In genomic region chr14:60559826-60560529, GRCm38 (mm10) we compare ENCODE assay signal across 8 mouse cellular contexts.
DNase-seq lines count a peak whose midpoint lies in the region; TF ChIP-seq lines count a peak whose summit lies in the region.

No protein-coding gene starts in this region.

- peak; percentile 57 to 59 for DNase-seq in cerebellum, postnatal 10 days
- no peak for DNase-seq in cerebellum, adult 9-10 months
- DNase-seq in testis, postnatal 14 days (ENCODE audit: low spot score) = no peak
- DNase-seq in induced T-regulatory cell, adult 2 months (ENCODE audit: low read depth) = peak; percentile 45
- DNase-seq in retina, postnatal 1 day = peak; percentile 50
- no peak for DNase-seq in urinary bladder, postnatal 36 days (ENCODE audit: low spot score in 2 of 2)
- DNase-seq in urinary bladder, postnatal 14 days (ENCODE audit: low spot score) = no peak

- no peak for TF ChIP-seq POLR2A in testis, adult 2 months (IDR thresholded peaks at IDR 0.05; ENCODE audit: control insufficient read depth, low read depth, low read length)

- no peaks in the 10 kb centered on the region for H3K4me1 ChIP-seq in testis, adult 2 months (ENCODE audit: control insufficient read depth, insufficient read depth, low read length)

- H3K27ac ChIP-seq in testis, adult 2 months (ENCODE audit: control insufficient read depth, insufficient read depth, low read depth, low read length) = no peak overlapping the region

- TF ChIP-seq CTCF in testis, adult 2 months (IDR thresholded peaks at IDR 0.05; ENCODE audit: control insufficient read depth, insufficient read depth, insufficient replicate concordance, low read depth, low read length) = 0 out of 2 replicates have a peak, but pooled peaks have one; percentile 5

- H3K27me3 ChIP-seq in testis, adult 2 months (ENCODE audit: control insufficient read depth, insufficient read depth, low read length) = no peaks in the 10 kb centered on the region

- H3K36me3 ChIP-seq in testis, adult 2 months (ENCODE audit: control insufficient read depth, insufficient read depth, low read length) = no peaks in the 10 kb centered on the region

- H3K4me3 ChIP-seq in testis, adult 2 months (ENCODE audit: control insufficient read depth, low read depth, low read length) = no peak overlapping the region

Comparison
In these comparisons a context has a peak if more than half of its experiments do, and no peak if none do; other contexts are left out.
1. DNase-seq: peak in cerebellum, postnatal 10 days (2 of 2), induced T-regulatory cell, adult 2 months (single experiment) and retina, postnatal 1 day (single experiment); none in cerebellum, adult 9-10 months (single experiment), testis, postnatal 14 days (single experiment), urinary bladder, postnatal 36 days (0 of 2) and urinary bladder, postnatal 14 days (single experiment).